Mouse (Mus musculus) ES-Bruce4 (cell line): ENCODE measurements at regions not wholly inside any gene's neighbourhood (a gene's known extent, or its start where the extent isn't known, plus 50 kb on each side); places are given as distances from the start of the nearest gene placed in this dataset.

Source experiments
- CTCF ChIP-seq: IDR thresholded peaks from one replicate; pipeline ENCODE4 v1.8.1; 2011; ENCODE audit warnings: low read depth, low read length
- EP300 ChIP-seq: IDR thresholded peaks from 2 replicates; pipeline ENCODE4 v1.6.1; 2011; ENCODE audit warnings: low read depth, low read length; ENCODE audit not compliant: insufficient read depth

- TF ChIP-seq EP300 (no peak), CTCF (no peak)
These were observed 109.3 kb upstream of the Mmadhc start for GRCm38 (mm10) chr2:50405932-50406331.
